Mouse (Mus musculus): ENCODE measurements around the gene Mllt11.

- TF ChIP-seq POLR2A (IDR thresholded peaks at IDR 0.05; ENCODE audit: borderline replicate concordance, extremely low read depth, low read depth, low read length) (peak; percentile 54; the same call in 1 of the 2 replicates), CTCF (IDR thresholded peaks at IDR 0.05; ENCODE audit: insufficient read depth, low read length) (no peak)
These were observed 49.5 kb upstream of the Mllt11 start, which contains the start of the genes Mindy1 and Prune1 for GRCm38 (mm10) chr3:95281216-95282126.

Data from lung, adult 2 months (tissue).